Mouse (Mus musculus) cerebellum, adult 11-12 months (tissue): ENCODE measurements around the gene Ptx4.
"Not testable (repeated sequence)": the region's sequence is repeated elsewhere in the genome, so short reads cannot be mapped to it uniquely, and the experiment has no call there.

Experiments
- DNase-seq: peaks from one replicate; pipeline ENCODE4 v3.0.0; 2022

Ptx4 gene

GRCm38 (mm10) chr17:25115664-25116432 lies 4.7 kb upstream of the Ptx4 start, which contains the start of gene Telo2:
Telo2 (minus strand) TSS chr17:25115967.
- DNase-seq: peak; percentile 93

DNA sequence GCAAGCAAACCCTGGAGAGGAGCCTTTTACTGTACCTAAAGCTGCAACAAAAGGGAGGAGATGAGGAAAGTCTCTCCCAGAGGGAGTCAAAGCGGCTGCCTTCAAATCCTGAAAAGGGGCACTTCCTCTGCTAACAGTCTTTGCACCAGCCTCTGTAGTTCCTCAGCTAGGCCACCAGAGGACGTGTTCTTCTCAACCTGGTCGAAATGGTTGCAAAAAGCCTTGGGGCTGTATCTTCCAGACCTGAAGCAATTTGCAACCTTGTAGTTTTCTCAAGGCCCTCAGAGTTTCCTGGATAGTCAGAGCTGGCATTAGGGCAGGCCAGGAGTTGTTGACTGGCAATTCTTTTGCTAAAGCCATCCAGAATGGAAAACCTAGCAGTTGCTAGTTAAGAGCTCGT lies 3.3 kb upstream of the Ptx4 start:
- DNase-seq: no peak

GRCm38 (mm10) chr17:25123979-25124378 lies 3.4 kb downstream of the Ptx4 start:
- no peak for DNase-seq

DNA sequence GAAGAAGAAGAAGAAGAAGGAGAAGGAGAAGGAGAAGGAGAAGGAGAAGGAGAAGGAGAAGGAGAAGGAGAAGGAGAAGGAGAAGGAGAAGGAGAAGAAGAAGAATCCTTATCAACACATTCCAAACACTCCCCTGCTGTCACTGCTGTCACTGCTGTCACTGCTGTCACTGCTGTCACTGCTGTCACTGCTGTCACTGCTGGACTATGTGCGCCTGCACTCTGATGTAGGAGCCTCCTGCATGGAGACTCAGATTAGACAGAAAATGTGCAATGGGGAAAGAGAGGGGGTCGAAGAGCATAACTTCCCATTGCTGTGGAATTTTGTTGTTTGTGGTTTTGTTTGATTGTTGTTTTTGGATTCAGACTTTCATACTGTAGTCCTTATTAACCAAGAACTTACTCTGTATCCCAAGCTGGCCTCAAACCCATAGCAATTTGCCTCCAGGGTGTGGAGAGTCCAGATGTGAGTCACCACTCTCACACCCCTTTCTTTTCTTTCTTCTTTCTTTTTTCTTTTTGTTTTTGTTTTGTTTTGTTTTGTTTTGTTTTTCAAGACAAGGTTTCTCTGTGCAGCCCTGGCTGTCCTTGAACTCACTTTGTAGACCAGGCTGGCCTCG lies 5.0 kb downstream of the Ptx4 start:
- DNase-seq: not testable (repeated sequence)

- no peak for DNase-seq
Observed at GRCm38 (mm10) chr17:25127079-25127478, 6.5 kb downstream of the Ptx4 start.

- no peak for DNase-seq
Observed at GRCm38 (mm10) chr17:25127681-25128080, 7.1 kb downstream of the Ptx4 start.

- no peak for DNase-seq
Observed at GRCm38 (mm10) chr17:25130060-25130459, 9.5 kb downstream of the Ptx4 start.

DNA sequence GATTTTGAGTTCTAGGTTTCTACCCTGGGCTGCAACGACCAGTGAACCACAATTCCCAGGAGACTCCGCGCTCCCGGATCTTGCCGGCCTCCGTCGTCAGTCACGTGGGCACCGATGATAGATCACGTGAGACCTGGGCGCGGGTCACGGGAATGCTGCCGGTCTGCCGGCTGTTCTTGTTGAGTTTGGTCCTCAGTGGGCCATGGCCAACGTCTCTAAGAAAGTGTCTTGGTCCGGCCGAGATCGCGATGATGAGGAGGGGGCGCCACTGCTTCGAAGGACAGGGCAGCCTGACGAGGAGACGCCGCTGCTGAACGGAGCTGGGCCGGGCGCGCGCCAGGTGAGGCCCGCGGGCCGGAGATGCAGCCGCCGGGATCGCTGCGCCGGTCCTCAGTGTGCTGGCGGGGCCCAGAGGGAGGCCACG lies 12.7 kb downstream of the Ptx4 start, which contains the start of gene Clcn7:
TSS of gene Clcn7 (plus strand) at position 117 of the 424 bp plus-strand sequence.
- DNase-seq: peak; percentile 91

- no peak for DNase-seq
Observed at GRCm38 (mm10) chr17:25135622-25136021, 15.1 kb downstream of the Ptx4 start.

- DNase-seq: no peak
Observed at GRCm38 (mm10) chr17:25138803-25139202, 18.2 kb downstream of the Ptx4 start.

GRCm38 (mm10) chr17:25139960-25140359 lies 19.4 kb downstream of the Ptx4 start:
- DNase-seq: no peak

DNA sequence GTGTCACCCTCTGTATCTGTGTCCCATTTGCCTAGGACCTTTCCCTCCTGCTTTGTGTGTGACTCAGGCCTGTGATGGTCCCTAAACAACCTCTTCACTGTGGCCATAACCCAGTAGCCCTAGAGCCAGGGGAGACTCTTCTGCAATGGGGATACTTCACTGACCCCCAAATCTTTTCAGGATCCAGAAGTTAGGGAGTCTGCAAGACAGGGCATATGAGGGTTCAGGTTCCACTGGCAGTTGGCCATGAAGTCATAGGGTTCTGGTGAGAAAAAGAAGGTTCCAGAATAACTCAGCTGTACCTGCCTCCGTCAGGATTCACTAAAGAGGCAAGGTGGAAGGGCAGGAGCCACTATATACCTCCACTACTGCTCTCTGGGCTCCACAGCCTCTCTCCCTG lies 41.6 kb downstream of the Ptx4 start, which contains the start of gene Ccdc154:
TSS of gene Ccdc154 (plus strand) at position 301 of the 400 bp plus-strand sequence.
- DNase-seq: no peak

- no peak for DNase-seq
Observed at GRCm38 (mm10) chr17:25163387-25163786, 42.8 kb downstream of the Ptx4 start.

- DNase-seq: no peak
Observed at GRCm38 (mm10) chr17:25164770-25165169, 44.2 kb downstream of the Ptx4 start.

DNA sequence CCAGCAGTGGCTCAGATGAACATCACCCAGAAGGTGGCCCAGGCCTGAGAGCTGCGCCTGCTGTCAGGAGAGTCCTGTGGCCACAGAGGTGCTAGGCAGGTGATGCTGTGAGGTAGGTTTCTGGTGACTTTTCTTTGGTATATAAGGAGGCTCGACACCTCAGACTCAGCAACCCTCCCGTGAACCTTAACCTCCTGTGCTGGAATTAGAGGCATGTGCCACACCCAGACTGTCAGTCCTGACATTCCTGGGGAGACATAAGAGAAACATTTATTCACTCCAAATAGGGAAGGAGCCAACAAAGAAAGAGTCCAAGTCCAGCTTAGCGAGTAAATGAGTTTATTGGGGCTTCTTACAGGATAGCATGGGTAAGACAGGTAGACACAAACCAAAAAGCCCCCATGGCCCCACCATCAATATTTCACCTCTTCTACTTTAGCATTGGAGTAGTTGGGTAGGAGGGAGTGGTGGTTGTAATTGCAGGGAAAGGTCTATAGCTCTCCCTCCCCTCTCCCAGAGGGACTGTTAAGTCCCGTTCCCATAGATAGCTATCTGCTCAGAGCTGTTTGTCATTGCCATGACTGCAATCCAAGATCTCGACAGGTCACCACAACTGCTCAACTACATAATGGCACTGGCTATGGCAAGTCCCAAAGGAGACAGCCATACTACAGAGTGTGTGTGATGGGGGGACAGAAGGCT lies 45.6 kb downstream of the Ptx4 start:
- no peak for DNase-seq

DNA sequence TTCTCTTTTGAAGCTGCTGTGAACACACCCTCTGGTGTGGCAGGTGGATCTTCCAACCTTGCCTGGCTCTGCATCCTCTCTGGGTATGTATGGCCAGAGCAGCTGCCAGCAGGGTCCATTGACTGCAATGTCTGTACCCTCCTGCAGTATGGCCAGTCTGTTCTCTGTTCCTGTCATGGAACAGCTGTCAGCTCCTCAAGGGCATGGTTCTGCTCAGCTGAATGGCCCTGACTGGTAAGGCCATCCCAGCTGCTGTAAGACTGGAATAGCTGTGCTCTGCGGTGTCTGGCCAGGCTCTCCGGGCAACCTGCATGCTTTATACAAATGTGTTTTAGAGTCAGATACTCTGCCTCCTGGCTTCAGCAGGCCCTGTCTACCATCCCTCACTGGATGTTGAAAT lies 49.1 kb downstream of the Ptx4 start:
- DNase-seq: no peak

GRCm38 (mm10) chr17:25172558-25172957 lies 52.0 kb downstream of the Ptx4 start:
- DNase-seq: no peak
